Mouse (Mus musculus): ENCODE data around the gene Clec16a. TPM values are rescaled to one million over a fixed set of nuclear protein-coding genes. Genes with fewer than 3 reads are reported as not detected.

Clec16a gene
- polyA plus RNA-seq, 1 experiment from 2014 or later, result 12.8 TPM

DNA sequence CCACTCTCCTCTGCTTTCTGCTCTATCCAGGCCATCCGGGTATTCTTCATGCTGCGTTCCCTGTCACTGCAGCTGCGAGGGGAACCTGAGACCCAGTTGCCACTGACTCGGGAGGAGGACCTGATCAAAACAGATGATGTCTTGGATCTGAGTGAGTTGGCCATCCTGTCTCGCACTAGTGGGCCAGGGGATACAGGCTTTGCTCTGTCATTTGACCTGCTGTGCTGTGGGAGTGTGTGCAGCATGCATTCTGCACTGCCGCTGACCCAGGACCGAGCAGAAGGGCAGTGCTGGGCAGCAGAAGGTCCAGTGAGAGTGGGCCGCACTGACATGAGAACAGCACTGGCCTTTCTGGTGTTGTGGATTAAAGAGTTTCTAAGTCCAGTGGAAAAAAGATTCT lies 99.6 kb downstream of the Clec16a start:
- Histone ChIP-seq H3K9me3 (replicated peaks) (no peaks in the 10 kb centered on the region), H3K27me3 (peaks cover 9% of the 10 kb centered on the region; the same call in 1 of the 2 replicates), H3K27ac (no peak overlapping the region), H3K9ac (no peak overlapping the region), H3K4me3 (replicated peaks) (no peak overlapping the region), H3K4me1 (replicated peaks) (peaks cover 17% of the 10 kb centered on the region), H3K36me3 (no peaks in the 10 kb centered on the region), H3K4me2 (no peak overlapping the region)
- 79% methylated on average over 8 of the region's 8 CpGs for WGBS (ENCODE audit: insufficient replicate concordance)
- DNase-seq (no peak), ATAC-seq (ENCODE audit: low read depth) (no peak)

DNA sequence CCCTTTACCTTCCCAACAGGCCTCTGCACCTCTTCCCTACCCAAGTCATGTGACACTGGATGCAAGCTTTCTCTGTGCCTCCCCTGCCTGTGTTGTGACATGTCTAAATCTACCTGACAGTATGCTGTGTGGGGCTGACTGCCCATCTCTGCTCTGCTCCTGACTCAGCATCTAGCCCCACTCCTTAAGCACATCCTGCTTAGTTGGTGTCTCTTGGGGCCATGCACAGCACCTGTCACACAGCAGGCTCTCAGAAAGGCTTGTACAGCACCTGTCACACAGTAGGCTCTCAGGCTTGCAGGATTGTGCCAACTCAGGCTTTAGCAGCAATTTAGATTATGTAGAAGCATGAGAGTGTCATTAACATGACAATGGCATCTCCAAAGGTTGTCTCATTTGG lies 106.7 kb downstream of the Clec16a start:
- DNase-seq, result no peak
- no peak overlapping the region for H3K27ac ChIP-seq
- no peaks in the 10 kb centered on the region for H3K27me3 ChIP-seq
- H3K4me1 ChIP-seq (replicated peaks), result peaks cover 13% of the 10 kb centered on the region
- no peak overlapping the region for H3K9ac ChIP-seq
- no peak for ATAC-seq (ENCODE audit: low read depth)
- no peaks in the 10 kb centered on the region for H3K9me3 ChIP-seq (replicated peaks)
- no peaks in the 10 kb centered on the region for H3K36me3 ChIP-seq
- H3K4me2 ChIP-seq, result no peak overlapping the region
- no peak overlapping the region for H3K4me3 ChIP-seq (replicated peaks)

DNA sequence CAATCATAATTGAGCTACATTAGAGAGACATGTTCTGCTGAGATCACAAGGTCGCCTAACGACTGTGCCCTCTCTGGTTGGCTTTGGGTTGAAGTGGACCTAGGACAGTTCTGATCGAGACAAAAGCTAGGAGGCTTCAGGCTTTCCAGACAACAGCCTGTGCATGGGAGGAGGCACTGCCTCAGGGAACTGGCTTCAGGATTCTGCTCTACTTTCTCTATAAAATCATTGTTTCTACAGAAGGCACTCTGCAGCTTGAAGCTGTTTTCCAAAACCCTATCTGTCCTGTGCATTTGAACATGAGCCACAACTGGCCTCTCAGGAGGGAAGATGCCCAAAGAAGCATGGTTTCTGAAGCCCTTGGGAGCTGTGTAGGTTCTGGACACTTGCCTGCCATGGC lies 107.8 kb downstream of the Clec16a start:
- Histone ChIP-seq H3K9me3 (replicated peaks) (no peaks in the 10 kb centered on the region), H3K36me3 (no peaks in the 10 kb centered on the region), H3K4me2 (no peak overlapping the region), H3K4me1 (replicated peaks) (peaks cover 16% of the 10 kb centered on the region), H3K27ac (no peak overlapping the region), H3K4me3 (replicated peaks) (no peak overlapping the region), H3K9ac (no peak overlapping the region), H3K27me3 (no peaks in the 10 kb centered on the region)
- ATAC-seq (ENCODE audit: low read depth) (no peak), DNase-seq (no peak)
- 71% methylated on average over 3 of the region's 3 CpGs for WGBS (ENCODE audit: insufficient replicate concordance)

DNA sequence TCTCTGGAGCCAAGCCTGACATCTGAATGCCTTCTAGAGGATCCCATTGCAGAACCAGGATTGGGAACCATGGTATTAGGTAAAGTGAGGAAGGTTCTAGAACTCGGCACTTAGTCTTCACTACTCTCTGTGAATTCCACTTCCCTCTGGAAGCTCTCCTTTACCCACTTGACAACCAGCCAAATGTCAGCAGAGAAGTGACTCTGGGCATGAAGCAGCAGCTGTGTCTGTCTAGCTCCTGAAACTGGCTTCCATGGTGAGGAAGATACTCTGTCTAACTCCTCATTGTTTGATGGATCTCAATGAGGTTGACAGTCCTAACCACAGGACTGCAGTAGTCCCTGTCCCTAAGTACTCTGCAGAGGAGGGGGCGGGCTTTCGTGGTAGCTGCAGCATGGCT lies 110.1 kb downstream of the Clec16a start:
- Histone ChIP-seq H3K4me2 (no peak overlapping the region), H3K4me1 (replicated peaks) (peaks cover 16% of the 10 kb centered on the region), H3K9me3 (replicated peaks) (no peaks in the 10 kb centered on the region), H3K4me3 (replicated peaks) (no peak overlapping the region), H3K27ac (no peak overlapping the region), H3K27me3 (no peaks in the 10 kb centered on the region), H3K36me3 (no peaks in the 10 kb centered on the region), H3K9ac (no peak overlapping the region)
- DNase-seq (no peak), ATAC-seq (ENCODE audit: low read depth) (no peak)
- 41% methylated on average over 3 of the region's 3 CpGs for WGBS (ENCODE audit: insufficient replicate concordance)

DNA sequence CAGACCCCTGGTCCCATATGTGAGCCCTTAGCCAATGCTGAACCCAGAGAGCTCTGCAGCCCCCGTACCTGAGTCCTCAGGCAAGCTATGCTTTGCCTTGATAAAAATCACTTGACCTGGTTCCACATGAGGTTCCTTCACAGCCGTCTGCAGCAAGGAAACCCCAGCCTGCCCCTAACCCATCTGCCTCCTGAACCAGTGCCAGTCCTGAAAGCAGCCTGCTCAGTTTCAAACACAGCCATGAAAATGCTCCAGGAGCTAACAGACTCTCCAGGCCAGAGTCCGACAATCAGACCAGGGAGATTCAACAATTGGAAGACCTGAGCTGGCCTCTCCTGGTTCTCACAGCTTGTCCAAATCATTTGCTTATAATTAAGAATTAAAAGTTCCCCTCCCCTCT lies 110.8 kb downstream of the Clec16a start:
- H3K4me1 ChIP-seq (replicated peaks), result peaks cover 18% of the 10 kb centered on the region
- WGBS (ENCODE audit: insufficient replicate concordance), result 41% methylated on average over 3 of the region's 3 CpGs
- DNase-seq (no peak), ATAC-seq (ENCODE audit: low read depth) (no peak)
- no peak overlapping the region for H3K4me3 ChIP-seq (replicated peaks)
- H3K9ac ChIP-seq, result no peak overlapping the region
- no peak overlapping the region for H3K4me2 ChIP-seq
- 0 out of 2 replicates have a peak, but pooled peaks cover 4% of the 10 kb centered on the region for H3K27me3 ChIP-seq
- H3K9me3 ChIP-seq (replicated peaks), result no peaks in the 10 kb centered on the region
- no peak overlapping the region for H3K27ac ChIP-seq
- no peaks in the 10 kb centered on the region for H3K36me3 ChIP-seq

DNA sequence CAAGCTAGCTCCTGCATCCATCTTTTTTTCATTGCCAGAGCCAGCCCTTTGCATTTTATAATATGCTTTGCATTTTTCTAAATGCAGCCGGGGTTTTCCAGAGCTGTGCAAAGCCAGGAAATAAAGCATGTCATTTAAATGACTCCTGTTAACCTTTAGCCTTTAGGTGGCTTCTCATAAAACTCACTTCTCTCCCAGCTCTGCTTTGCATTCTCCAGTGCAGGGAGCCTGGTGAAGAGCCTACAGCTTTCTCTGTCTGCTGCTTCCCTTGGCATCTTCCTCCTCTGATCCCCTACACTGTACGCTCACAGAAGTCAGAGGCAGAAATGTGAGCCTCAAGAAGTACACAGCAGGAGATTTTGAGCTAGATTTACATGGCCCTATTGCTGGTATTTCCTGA lies 111.3 kb downstream of the Clec16a start:
- 55% methylated on average over 2 of the region's 2 CpGs for WGBS (ENCODE audit: insufficient replicate concordance)
- 0 out of 2 replicates have a peak, but pooled peaks cover 6% of the 10 kb centered on the region for H3K27me3 ChIP-seq
- H3K27ac ChIP-seq, result no peak overlapping the region
- H3K9me3 ChIP-seq (replicated peaks), result no peaks in the 10 kb centered on the region
- peaks cover 18% of the 10 kb centered on the region for H3K4me1 ChIP-seq (replicated peaks)
- no peak overlapping the region for H3K4me2 ChIP-seq
- DNase-seq, result no peak
- no peaks in the 10 kb centered on the region for H3K36me3 ChIP-seq
- no peak overlapping the region for H3K4me3 ChIP-seq (replicated peaks)
- H3K9ac ChIP-seq, result no peak overlapping the region
- no peak for ATAC-seq (ENCODE audit: low read depth)

DNA sequence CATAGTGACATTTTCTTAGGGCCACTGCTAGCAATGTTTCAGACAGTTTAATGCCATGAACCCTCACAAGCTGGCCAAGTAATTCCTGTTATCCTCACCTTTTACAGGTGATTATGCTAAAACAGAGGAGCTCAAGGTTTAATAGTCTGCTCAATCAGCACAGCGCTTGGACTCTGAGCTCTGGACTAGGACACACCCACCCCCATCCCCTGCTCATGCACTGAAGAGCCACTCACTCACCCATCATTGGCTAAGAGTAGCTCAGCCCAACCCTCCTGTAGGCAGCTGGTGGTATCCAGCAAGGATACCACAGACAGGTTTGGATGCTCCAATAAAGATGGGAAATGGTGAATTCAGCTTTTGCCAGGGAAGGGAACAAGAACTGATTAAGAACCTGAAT lies 111.8 kb downstream of the Clec16a start:
- Histone ChIP-seq H3K9ac (no peak overlapping the region), H3K36me3 (no peaks in the 10 kb centered on the region), H3K4me1 (replicated peaks) (peaks cover 18% of the 10 kb centered on the region), H3K27ac (no peak overlapping the region), H3K9me3 (replicated peaks) (no peaks in the 10 kb centered on the region), H3K4me3 (replicated peaks) (no peak overlapping the region), H3K4me2 (no peak overlapping the region), H3K27me3 (0 out of 2 replicates have a peak, but pooled peaks cover 6% of the 10 kb centered on the region)
- DNase-seq (no peak), ATAC-seq (ENCODE audit: low read depth) (no peak)
- WGBS (ENCODE audit: insufficient replicate concordance), result 77% methylated on average over 1 of the region's 1 CpGs

DNA sequence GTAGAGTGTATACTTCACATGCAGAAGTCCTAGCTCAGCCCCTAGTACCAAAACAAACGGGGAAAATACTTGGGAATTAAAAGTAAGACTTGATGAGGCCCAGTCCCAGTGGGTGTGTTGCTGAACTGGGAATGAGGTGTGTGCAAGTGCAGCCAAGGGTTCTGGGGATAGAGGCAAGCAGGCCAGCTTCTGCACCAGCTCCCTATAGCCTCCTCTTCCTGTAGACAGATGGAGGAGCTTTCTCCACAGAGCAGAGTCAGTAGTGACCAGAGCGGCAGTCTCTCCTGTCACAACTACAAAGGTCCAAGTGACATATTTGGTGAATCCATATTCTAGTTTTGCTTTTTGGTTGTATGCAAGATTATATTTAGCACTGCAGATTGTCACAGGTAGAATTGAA lies 114.1 kb downstream of the Clec16a start:
- Histone ChIP-seq H3K9me3 (replicated peaks) (no peaks in the 10 kb centered on the region), H3K27ac (no peak overlapping the region), H3K9ac (no peak overlapping the region), H3K4me1 (replicated peaks) (peaks cover 24% of the 10 kb centered on the region), H3K4me3 (replicated peaks) (no peak overlapping the region), H3K4me2 (no peak overlapping the region), H3K27me3 (0 out of 2 replicates have a peak, but pooled peaks cover 13% of the 10 kb centered on the region), H3K36me3 (no peaks in the 10 kb centered on the region)
- ATAC-seq (ENCODE audit: low read depth), result no peak
- no peak for DNase-seq
- 74% methylated on average over 2 of the region's 2 CpGs for WGBS (ENCODE audit: insufficient replicate concordance)

DNA sequence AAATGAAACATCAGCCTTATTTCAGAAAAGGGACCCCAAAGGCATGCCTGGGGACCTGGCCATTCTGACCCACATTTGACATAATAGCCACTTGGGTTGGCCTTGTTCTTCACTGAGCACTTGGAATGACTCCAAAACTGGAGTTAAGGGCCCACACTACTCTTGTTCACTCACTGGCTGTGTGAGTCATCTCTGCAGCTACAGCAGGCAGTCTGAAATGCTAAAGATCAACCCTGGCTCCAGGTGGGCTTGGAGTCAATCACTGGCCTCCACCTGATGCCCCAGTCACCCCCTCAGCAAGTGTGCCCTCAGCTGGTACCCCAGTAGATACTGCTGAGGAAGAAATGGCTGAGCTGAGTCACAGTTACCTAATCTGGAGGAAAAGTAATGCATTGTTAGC lies 115.4 kb downstream of the Clec16a start:
- Histone ChIP-seq H3K36me3 (no peaks in the 10 kb centered on the region), H3K9ac (no peak overlapping the region), H3K4me2 (no peak overlapping the region), H3K27ac (no peak overlapping the region), H3K4me1 (replicated peaks) (peaks cover 37% of the 10 kb centered on the region), H3K4me3 (replicated peaks) (no peak overlapping the region), H3K27me3 (peaks cover 13% of the 10 kb centered on the region; the same call in 1 of the 2 replicates), H3K9me3 (replicated peaks) (no peaks in the 10 kb centered on the region)
- no peak for ATAC-seq (ENCODE audit: low read depth)
- no peak for DNase-seq

DNA sequence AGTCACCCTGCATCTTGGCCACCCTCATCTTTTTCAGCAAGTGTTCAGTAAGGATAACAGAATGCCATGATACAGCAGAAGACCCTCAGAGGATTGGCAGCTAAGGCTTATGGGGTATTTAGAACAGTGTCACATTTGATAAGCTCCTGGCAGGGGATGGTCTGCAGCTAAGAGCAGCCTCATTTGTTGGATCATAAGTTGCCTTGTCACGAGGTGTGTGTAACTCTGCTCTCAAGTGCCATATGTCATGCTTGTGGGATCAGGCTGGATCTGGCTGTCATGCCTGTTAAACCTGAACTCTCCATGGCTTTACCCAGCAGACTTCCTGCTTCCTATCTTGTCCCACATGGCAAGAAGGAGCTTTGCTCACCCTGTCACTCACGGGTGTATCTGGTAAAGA lies 116.2 kb downstream of the Clec16a start:
- Histone ChIP-seq H3K27ac (no peak overlapping the region), H3K9me3 (replicated peaks) (no peaks in the 10 kb centered on the region), H3K4me1 (replicated peaks) (peaks cover 34% of the 10 kb centered on the region), H3K9ac (no peak overlapping the region), H3K4me3 (replicated peaks) (no peak overlapping the region), H3K4me2 (no peak overlapping the region), H3K36me3 (no peaks in the 10 kb centered on the region), H3K27me3 (peaks cover 18% of the 10 kb centered on the region; the same call in 1 of the 2 replicates)
- 42% methylated on average over 2 of the region's 2 CpGs for WGBS (ENCODE audit: insufficient replicate concordance)
- DNase-seq (no peak), ATAC-seq (ENCODE audit: low read depth) (no peak)

DNA sequence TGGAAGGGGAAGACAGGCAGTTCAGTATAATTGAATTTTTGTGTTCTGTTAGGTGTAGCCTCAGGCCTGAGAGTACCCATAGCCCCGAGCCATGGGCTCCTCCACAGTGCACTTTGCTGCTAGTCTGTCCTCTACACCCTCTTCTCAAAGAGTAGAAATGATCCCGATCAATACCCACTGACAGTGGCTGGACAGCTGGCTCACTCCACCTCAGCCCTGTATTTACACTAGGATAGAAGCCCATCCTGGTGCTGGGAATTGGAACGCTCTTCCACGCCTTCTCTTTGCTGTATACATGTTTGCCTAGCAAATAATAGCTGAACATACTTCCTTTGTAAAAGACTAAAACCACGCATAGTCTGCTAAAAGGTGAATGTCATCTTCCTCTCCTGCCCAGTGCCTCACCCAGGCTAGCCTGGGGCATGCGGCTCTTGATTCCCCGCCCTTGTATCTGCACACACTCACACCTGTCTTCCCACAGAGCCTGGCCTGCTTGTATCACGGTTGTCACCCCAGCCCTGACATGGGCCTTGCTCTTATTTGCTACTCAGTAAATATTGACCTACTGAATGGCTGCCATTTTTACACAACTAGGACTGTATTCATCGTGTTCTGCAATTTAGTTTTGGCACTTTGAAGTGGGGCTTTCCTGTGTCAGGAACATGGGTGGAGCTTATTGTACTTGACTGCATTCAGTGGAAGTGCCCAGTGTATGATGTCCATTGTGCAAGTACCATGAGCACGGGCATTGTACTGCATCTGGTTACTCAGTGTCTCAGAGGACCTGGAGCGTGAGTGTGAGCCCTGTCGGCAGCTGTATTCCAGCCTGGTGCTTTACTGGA lies 119.0 kb downstream of the Clec16a start:
- Histone ChIP-seq H3K9ac (no peak overlapping the region), H3K4me2 (no peak overlapping the region), H3K4me1 (replicated peaks) (peaks cover 27% of the 10 kb centered on the region), H3K27me3 (peaks cover 21% of the 10 kb centered on the region; the same call in 1 of the 2 replicates), H3K4me3 (replicated peaks) (no peak overlapping the region), H3K27ac (no peak overlapping the region), H3K36me3 (no peaks in the 10 kb centered on the region), H3K9me3 (replicated peaks) (no peaks in the 10 kb centered on the region)
- ATAC-seq (ENCODE audit: low read depth) (peak; percentile 54; the same call in 1 of the 2 replicates), DNase-seq (no peak)
- 58% methylated on average over 12 of the region's 12 CpGs for WGBS (ENCODE audit: insufficient replicate concordance)

All from liver, embryonic 13.5 days (tissue).